Mouse (Mus musculus) forelimb bud, embryonic 11.5 days (tissue): ENCODE results near the gene Pde4dip.

Experiments
- DNase-seq: peaks from one replicate; pipeline ENCODE4 v3.0.0-alpha.2; 2012; ENCODE audit warnings: low read depth, low spot score

The Pde4dip gene

GRCm38 (mm10) chr3:97686372-97687117 is 202.0 kb downstream of the Pde4dip start:
- DNase-seq, result no peak

DNA sequence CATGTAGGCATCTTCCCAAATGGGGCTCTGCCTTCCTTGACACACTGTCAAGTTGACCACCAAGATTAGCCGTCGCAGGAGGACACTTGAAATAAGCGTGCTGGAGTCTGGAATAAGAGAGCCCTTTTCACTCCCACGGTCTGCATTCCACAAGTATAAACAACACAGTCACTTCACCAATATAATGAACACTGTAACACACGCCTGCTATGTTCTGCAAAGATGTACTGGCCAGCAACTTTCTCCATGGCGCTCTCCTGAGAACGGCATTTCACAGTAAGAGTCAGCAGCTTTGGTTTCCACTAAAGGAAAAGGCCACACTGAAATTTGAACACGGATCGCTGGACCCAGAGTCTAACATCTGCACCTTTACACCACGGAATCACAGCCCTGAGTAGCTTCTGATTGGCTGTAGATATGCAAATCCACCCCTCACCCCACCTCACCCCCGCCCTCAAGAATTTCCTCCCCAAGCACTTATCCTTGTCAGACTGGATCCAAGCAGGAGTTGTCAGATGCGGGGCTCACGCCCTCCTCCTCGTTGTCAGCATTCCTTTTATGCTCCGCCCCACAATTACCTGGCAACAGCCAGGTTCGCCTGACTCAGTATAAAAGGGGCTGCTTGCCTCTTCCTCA is 204.8 kb downstream of the Pde4dip start:
- DNase-seq, result peak; percentile 49

DNA sequence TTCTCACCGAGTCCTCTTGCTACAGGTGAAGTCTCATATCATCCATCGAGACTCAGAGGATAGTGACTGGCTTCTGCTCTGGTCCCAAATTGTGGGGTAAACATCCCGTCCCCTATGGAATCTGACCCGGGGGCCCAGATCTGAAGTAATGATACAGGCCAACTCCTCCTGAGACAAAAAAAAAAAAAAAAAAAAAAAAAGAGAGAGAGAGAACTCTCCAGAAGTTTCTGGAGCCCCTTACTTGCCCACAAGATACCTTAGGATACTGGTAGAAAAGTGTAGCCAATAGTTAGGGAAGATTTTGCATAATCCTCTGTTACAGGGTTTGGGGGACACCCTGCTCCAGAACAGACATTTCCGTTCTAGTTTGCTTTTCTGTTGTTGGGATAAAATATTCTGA is 205.9 kb downstream of the Pde4dip start:
- no peak for DNase-seq

- DNase-seq, result no peak
Observed at GRCm38 (mm10) chr3:97682159-97682502, 206.4 kb downstream of the Pde4dip start.

- DNase-seq, result peak; percentile 75
Observed at GRCm38 (mm10) chr3:97681321-97682158, 207.0 kb downstream of the Pde4dip start.

DNA sequence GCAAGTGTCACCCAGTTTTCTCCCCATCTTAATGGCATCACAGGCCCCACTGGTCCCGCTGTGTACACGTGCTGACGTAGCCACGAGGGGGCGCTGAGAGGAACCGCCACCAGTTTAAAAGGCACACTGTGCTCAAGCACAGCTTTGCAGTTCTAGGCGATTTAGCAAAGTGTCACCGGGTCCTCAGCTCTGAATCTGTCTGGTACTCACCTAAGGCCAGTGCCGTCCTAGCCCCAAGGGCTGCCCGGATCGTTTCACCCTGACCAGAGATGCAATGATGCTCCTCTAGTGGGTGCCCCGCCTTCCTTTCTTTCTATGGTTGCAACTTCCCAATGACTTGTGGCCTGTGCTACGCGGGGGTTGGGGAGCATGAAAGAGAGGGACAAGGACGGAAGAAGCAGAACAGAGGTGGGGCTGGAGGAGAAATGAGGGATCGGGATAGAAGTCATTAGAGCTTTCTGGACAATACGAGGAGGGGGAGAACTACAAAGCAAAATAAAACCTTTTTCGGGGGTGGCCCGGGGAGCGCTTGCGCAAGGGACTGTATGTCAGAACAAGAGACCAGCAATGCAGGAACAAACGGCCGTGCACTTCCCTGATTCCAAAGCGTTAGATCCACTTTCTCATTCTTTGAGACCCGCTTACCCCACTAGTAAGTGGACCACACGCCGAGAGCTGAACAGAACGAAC is 207.7 kb downstream of the Pde4dip start:
- peak; percentile 67 for DNase-seq

GRCm38 (mm10) chr3:97678416-97678815 is 210.1 kb downstream of the Pde4dip start:
- no peak for DNase-seq

DNA sequence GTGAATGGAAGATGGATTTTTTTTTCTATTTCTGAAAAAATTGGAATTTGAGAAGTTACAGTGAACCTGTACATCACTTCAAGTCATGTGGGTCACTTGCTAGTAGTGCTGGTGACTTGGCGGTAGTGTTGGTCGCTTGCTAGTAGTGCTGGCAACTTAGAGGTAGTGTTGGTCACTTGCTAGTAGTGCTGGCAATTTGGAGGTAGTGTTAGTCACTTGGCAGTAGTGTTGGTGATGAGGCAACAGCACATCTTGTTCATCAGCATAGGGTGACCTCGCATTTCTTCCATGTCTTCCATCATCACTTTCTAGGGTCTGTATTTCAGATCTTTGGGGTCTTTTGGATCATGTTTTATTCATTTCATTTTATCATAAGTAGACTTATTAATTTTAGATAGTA is 212.4 kb downstream of the Pde4dip start:
- no peak for DNase-seq

GRCm38 (mm10) chr3:97674644-97675110 is 213.8 kb downstream of the Pde4dip start, which contains the start of gene Gm17651:
Gene Gm17651 (minus strand): TSS chr3:97674694.
- DNase-seq, result no peak

DNA sequence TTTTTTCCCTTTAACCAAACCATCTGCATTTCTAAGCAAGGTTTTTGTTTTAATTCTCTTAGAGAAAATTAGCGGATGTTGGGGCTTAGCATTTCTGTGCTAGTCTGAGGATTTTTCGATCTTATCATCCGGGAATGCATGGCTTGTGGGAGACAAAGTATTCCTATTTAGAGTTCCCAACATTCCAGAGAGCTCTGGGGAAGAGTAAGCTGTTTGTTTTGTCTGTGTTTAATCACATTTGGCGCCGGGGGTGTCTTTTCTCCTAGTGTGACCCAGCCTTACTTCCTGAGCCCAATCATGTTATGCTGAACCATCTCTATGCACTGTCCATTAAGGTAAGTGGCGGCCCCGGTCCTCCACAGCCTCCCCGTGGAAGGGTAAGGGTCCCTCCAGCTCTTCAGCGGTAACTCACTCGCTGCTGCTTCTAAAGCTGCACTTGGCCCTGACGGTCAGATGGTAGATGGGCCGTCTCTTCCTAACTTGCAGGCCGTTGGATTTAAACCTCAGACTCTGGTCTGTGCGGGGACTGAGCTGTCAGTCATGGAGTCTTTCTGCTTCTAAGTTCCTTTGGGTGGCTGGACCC is 221.3 kb downstream of the Pde4dip start:
- no peak for DNase-seq

GRCm38 (mm10) chr3:97666154-97666553 is 222.4 kb downstream of the Pde4dip start:
- DNase-seq, result no peak

DNA sequence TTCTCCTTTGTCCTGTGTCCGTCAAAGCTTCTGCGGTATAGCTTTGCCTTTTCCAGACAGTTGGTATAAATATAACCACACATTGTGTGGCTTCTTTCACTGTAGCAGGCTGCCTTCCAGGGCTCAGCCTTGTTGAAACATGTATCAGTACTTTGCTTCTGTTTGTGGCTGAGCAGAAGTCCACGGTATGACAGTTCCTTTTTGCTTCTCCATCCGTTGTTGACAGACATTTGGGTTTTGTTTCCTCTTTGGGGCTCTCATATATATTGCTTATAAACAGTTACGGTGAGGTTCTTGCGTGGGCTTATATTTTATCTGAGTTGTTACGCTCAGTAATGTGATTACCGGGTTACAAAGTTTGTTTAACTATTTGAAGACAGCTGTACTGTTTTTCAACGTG is 223.0 kb downstream of the Pde4dip start:
- DNase-seq, result no peak

GRCm38 (mm10) chr3:97661206-97661605 is 227.3 kb downstream of the Pde4dip start:
- DNase-seq, result no peak

GRCm38 (mm10) chr3:97659746-97660145 is 228.8 kb downstream of the Pde4dip start:
- DNase-seq, result no peak

GRCm38 (mm10) chr3:97658426-97659193 is 229.9 kb downstream of the Pde4dip start:
- peak; percentile 20 for DNase-seq

GRCm38 (mm10) chr3:97657655-97658411 is 230.7 kb downstream of the Pde4dip start, which contains the start of gene Prkab2:
Gene Prkab2 (plus strand): TSS chr3:97658193.
- DNase-seq, result peak; percentile 94

DNA sequence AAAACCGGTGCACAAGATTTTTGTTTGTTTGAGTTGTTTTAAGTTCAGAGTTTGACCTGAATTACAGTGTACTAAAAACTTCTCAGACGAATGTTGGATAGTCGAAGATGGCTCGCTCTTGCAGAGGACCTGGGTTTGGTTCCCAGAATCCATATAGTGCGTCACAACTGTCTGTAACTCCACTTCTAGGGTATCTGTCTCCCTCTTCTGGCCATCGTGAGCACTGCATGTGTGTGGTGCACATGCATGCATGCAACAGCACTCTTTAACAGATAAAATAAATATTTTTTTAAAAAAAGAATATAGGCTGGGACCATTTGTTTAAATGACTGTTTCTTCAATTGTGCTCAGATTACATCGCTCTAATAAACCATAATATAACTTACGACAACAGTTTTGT is 233.6 kb downstream of the Pde4dip start:
- DNase-seq, result no peak

GRCm38 (mm10) chr3:97653781-97654180 is 234.7 kb downstream of the Pde4dip start:
- no peak for DNase-seq

GRCm38 (mm10) chr3:97651604-97652003 is 236.9 kb downstream of the Pde4dip start:
- DNase-seq, result no peak

GRCm38 (mm10) chr3:97649469-97649868 is 239.0 kb downstream of the Pde4dip start:
- no peak for DNase-seq
